Mouse (Mus musculus) embryonic fibroblast, embryonic 13.5 days (primary cell): ENCODE data around the gene Cdc14b.

Experiments
- CTCF ChIP-seq: IDR thresholded peaks from 2 replicates; pipeline ENCODE4 v1.5.1; 2011; ENCODE audit warnings: mild to moderate bottlenecking, control low read depth, low read length, moderate library complexity, borderline replicate concordance; ENCODE audit not compliant: insufficient read depth
- POLR2A ChIP-seq: IDR thresholded peaks from 2 replicates; pipeline ENCODE4 v1.6.1; 2011; ENCODE audit warnings: low read depth, mild to moderate bottlenecking, control low read depth, low read length, moderate library complexity

DNA sequence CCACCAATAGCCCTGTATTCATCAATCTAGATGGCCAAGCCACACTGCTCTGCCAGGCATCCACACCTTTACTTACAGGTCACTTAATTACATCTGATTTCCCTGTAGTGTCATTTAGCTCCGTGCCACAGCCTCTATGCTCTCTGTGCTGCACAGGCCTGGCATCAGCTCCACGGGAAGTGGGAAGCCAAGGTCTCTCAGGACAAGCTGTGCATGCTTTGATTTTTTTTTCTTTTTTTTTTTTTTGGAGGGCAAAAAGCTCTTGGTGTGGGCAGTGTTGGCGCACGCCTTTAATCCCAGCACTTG lies 16.6 kb downstream of the Cdc14b start:
- TF ChIP-seq POLR2A (no peak), CTCF (no peak)
